Mouse (Mus musculus) megakaryocyte, embryonic 14.5 days (primary cell): Measurements from ENCODE around the gene Kiss1r.

Experiments
- FLI1 ChIP-seq: IDR thresholded peaks from 2 replicates; pipeline ENCODE4 v1.6.1; 2012; ENCODE audit warnings: low read length, inconsistent platforms, mixed read lengths
- GATA1 ChIP-seq: IDR thresholded peaks from 3 replicates; pipeline ENCODE4 v1.6.1; 2012; ENCODE audit warnings: mixed read lengths, low read length, inconsistent platforms, borderline replicate concordance

DNA sequence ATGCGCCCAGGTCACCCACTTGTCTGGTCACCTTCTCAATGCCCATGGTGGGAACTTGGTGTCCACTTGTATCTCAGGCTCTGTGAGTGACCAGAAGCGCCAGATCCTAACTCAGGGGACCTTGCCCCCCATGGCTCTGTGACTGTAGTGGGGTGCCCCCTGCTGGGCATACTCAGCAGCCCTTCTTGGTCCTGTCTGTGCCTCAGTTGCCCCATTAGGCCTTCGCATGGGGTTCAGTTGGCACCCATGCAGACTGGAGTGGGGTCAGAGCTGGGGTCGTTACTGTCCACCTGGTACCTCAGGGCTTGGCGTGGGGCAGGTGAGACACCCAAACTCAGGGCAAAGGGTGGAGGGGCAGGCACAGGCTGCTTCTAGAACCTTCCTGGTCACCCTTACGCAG is 37.2 kb downstream of the Kiss1r start:
- TF ChIP-seq FLI1 (no peak), GATA1 (no peak)
